Mouse (Mus musculus): ENCODE measurements around the gene Ccdc130. TPM values are rescaled to one million over a fixed set of nuclear protein-coding genes. Genes with fewer than 3 reads are reported as not detected.

Ccdc130 gene
- polyA plus RNA-seq, 1 experiment from 2014 or later: 21.6 TPM

DNA sequence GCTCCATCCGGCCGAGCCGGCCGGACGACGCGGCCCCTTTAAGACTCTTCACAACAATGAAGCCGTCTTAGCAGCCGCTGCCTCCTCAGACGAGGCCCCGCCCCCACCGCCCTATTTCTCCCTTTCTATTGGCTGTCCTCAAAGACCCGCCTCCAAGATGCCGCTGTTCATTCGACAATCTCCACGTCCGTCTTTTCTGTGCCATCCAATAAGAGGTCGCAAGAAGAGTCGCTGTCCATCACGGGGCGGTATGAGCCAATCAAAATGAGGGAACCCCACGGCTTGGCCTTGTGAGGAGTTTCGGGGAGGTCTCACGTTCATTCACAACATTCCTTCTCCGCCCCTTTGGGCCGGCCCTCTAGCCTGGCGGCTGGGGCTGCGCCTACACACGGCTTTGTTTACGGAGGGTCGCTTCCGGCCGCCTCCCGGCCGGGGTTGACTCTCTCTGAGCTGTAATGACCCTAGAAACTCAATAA, 33.1 kb downstream of the Ccdc130 start, which contains the start of gene Zswim4:
Gene Zswim4, minus strand, starts transcription at position 58 of the 476 bp plus-strand sequence.
- 0% methylated on average over 35 of the region's 35 CpGs for WGBS
- Histone ChIP-seq H3K4me1 (peaks cover 30% of the 10 kb centered on the region), H3K9me3 (no peaks in the 10 kb centered on the region), H3K27me3 (no peaks in the 10 kb centered on the region), H3K36me3 (peaks cover 29% of the 10 kb centered on the region), H3K9ac (peak within 1 kb of the TSS; percentile 98), H3K4me2 (peak within 1 kb of the TSS; percentile 87), H3K27ac (peak within 1 kb of the TSS; percentile 92), H3K4me3 (peak within 1 kb of the TSS; percentile 91)
- ATAC-seq (ENCODE audit: insufficient number of reproducible peaks, insufficient read depth, low FRiP score, low TSS enrichment, low read depth): peak; percentile 98

DNA sequence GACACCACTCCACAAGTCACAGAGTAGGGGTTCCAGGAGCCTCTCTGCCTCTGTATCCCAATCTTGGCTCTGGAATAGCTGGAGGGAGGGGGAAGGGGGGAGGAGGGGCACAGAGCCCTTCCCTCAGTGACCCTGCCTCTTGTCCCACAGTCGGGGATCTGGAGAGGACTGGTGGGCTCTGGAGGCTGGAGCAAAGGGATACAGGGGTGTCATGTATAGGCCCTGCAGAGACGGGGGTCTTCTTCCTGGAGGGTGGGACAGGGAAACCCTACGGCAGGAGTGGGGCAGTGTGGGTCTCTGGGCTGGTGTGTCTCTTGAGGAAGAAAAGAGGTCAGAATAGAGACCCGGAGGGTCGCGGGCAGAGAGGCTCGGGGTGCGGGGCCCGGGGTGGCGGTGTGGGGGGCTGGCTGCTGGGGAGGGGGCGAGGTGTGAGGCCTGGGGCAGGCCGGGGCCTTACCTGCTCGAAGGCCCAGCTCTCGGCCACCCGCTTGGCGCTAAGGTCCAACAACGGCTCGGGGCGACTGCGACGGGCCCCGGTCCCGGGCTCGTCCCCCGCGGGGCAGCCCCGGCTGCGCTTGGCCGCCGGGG, 33.7 kb downstream of the Ccdc130 start:
- Histone ChIP-seq H3K9ac (peak overlapping the region; percentile 98), H3K4me2 (peak overlapping the region; percentile 87), H3K4me1 (peaks cover 25% of the 10 kb centered on the region), H3K9me3 (no peaks in the 10 kb centered on the region), H3K27me3 (no peaks in the 10 kb centered on the region), H3K4me3 (peak overlapping the region; percentile 91), H3K36me3 (peaks cover 34% of the 10 kb centered on the region), H3K27ac (peak overlapping the region; percentile 78)
- WGBS: under 1% methylated on average over 30 of the region's 30 CpGs
- peak; percentile 11 for ATAC-seq (ENCODE audit: insufficient number of reproducible peaks, insufficient read depth, low FRiP score, low TSS enrichment, low read depth)

DNA sequence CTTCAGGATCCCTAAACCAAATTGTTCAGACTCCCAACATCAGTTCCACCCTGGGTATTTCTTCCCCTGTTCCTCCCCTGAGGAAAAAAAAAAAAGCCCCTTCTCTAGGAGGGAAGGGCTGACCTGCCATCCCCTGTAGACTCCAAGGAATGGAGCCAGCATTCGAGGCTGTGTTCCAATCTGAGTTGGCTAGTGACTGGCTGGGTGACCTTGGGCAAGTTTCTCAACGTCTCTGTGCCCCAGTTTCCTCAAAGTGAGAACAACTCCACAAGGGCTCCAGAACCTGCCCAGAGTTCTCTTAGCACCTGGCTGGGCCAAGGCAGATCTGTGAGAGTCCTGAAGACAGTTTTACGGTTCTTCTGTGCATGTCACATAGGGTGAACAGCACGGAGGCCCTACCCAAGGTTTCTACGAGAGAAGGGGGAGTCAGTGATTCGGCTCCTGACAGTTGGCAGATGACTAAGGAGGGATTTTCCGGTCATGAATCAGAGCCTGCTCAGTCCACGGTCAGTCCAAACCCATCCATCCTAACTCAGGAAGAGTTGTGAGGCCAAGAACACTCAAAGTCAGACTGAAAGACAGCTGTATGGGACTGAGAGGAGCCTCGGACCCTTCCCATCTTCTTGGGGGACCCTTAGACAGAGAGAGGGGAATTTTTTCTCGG, 34.3 kb downstream of the Ccdc130 start:
- peaks cover 25% of the 10 kb centered on the region for H3K4me1 ChIP-seq
- H3K4me3 ChIP-seq: peak overlapping the region; percentile 91
- 30% methylated on average over 10 of the region's 10 CpGs for WGBS
- H3K36me3 ChIP-seq: peaks cover 39% of the 10 kb centered on the region
- peak overlapping the region; percentile 98 for H3K9ac ChIP-seq
- no peaks in the 10 kb centered on the region for H3K9me3 ChIP-seq
- H3K4me2 ChIP-seq: peak overlapping the region; percentile 87
- H3K27ac ChIP-seq: 0 out of 2 replicates have a peak overlapping the region, but pooled peaks have one; percentile 78
- no peak for ATAC-seq (ENCODE audit: insufficient number of reproducible peaks, insufficient read depth, low FRiP score, low TSS enrichment, low read depth)
- H3K27me3 ChIP-seq: no peaks in the 10 kb centered on the region

DNA sequence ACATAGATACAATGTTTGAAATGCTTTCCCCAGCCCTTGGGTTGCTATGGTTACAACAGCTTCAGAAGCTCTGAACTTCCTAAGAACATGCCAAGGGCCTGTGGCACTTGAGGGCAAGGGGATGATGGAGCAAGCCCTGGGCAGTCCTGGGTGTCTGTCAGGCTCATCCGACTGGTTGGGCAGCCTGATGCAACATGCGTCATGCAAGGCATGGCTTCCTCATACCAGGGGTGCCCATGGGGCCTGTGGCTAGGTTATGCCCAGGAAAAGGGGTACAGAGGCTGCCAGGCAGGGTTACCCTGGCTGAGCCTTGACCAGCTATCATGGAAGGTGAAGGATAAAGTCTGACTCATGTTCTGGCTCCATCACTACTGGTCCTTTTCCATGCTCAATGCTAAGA, 37.1 kb downstream of the Ccdc130 start:
- 69% methylated on average over 2 of the region's 2 CpGs for WGBS
- H3K4me1 ChIP-seq: peaks cover 25% of the 10 kb centered on the region
- peaks cover 68% of the 10 kb centered on the region for H3K36me3 ChIP-seq
- no peak overlapping the region for H3K27ac ChIP-seq
- H3K4me3 ChIP-seq: no peak overlapping the region
- H3K9me3 ChIP-seq: no peaks in the 10 kb centered on the region
- no peaks in the 10 kb centered on the region for H3K27me3 ChIP-seq
- ATAC-seq (ENCODE audit: insufficient number of reproducible peaks, insufficient read depth, low FRiP score, low TSS enrichment, low read depth): no peak
- H3K4me2 ChIP-seq: no peak overlapping the region
- 0 out of 2 replicates have a peak overlapping the region, but pooled peaks have one; percentile 6 for H3K9ac ChIP-seq

DNA sequence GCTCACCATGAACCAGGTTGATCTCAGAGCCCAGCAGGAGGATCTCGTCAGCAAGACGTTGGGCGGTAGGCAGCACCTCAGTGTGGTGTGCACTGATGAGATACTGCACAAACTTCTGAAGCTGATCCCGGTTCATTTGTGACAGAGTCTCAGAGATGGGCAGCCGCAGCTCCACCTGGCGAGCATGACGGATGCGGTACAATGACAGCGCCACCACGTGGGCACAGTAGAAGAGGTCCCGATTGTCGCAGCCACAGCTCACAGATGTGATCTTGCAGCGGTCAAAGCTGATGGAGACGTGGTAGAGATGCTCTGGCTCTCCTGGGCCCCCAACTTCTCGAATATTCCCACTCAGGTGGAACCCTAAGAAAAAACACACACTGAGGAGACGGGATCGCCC, 39.4 kb downstream of the Ccdc130 start:
- WGBS: 76% methylated on average over 17 of the region's 17 CpGs
- no peak overlapping the region for H3K4me2 ChIP-seq
- no peak overlapping the region for H3K27ac ChIP-seq
- peaks cover 19% of the 10 kb centered on the region for H3K4me1 ChIP-seq
- peaks cover 91% of the 10 kb centered on the region for H3K36me3 ChIP-seq
- no peak overlapping the region for H3K9ac ChIP-seq
- no peaks in the 10 kb centered on the region for H3K27me3 ChIP-seq
- H3K9me3 ChIP-seq: no peaks in the 10 kb centered on the region
- no peak overlapping the region for H3K4me3 ChIP-seq
- ATAC-seq (ENCODE audit: insufficient number of reproducible peaks, insufficient read depth, low FRiP score, low TSS enrichment, low read depth): no peak

DNA sequence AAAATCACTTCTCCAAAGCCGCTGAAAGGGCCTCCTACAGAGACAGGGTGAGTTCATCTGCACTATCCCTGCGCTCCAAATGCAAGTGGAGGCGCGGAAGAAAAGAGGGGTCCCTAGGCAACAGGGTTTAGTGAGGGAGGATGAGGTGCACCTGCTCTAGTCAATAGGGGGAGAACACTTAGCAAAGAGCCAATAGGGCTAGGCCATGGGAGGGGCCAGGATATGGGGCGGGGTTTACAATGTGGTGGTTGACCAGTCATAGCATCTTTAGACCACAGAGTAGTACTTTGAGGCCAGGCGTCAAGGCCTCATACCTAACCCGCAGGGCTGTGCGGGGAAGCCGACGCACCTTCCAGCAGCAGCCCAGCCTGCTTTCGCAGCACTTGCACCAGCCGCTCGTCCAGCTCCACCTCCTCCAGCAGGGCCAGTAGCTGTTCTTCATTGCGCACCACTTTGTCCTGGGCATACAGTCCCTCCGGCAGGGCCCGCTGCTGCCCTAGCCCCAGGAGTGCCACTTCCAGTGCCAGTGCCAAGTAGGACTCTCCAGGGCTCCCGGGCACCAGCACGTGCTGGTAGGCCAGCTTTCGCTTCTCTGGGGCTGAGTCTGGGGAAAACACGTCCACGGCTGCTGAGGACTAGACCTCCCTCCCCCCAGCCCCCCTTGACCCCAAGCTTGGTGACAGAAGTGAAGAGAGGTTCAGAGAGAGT, 46.7 kb downstream of the Ccdc130 start:
- ATAC-seq (ENCODE audit: insufficient number of reproducible peaks, insufficient read depth, low FRiP score, low TSS enrichment, low read depth): no peak
- Histone ChIP-seq H3K9ac (no peak overlapping the region), H3K27me3 (no peaks in the 10 kb centered on the region), H3K4me3 (no peak overlapping the region), H3K4me1 (no peaks in the 10 kb centered on the region), H3K27ac (no peak overlapping the region), H3K4me2 (no peak overlapping the region), H3K9me3 (no peaks in the 10 kb centered on the region), H3K36me3 (peaks cover 98% of the 10 kb centered on the region)
- WGBS: 81% methylated on average over 21 of the region's 21 CpGs

DNA sequence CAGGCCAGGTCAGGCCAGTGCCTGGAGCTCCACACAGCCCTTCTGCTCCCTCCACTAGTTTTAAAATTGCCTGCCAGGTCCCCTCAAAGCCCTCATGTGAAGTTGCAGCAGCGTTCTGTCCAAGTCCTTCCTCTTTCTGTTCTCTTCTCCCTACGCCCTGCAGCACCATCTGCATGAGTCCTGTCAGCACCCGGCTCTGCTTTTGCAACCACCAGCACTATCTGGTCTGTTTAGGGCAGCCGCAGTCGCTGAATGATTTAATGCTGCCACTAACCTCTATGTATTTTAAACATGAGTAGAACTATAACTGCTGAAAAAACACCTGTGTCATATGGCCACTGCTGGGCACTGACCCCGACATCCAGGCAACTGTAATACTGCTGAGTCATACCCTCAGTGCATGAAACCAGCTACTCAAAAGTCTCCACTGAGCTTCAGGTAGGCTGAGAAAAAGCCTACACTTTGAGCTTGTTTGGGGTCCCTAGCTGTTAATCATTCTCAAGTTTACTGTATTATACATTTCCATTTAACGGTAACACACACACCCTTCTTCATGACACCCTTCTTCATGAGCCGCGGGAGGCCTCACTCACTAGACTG, 47.5 kb downstream of the Ccdc130 start:
- no peak overlapping the region for H3K27ac ChIP-seq
- no peak for ATAC-seq (ENCODE audit: insufficient number of reproducible peaks, insufficient read depth, low FRiP score, low TSS enrichment, low read depth)
- no peaks in the 10 kb centered on the region for H3K4me1 ChIP-seq
- no peak overlapping the region for H3K9ac ChIP-seq
- no peaks in the 10 kb centered on the region for H3K9me3 ChIP-seq
- H3K27me3 ChIP-seq: no peaks in the 10 kb centered on the region
- 94% methylated on average over 9 of the region's 9 CpGs for WGBS
- no peak overlapping the region for H3K4me3 ChIP-seq
- H3K4me2 ChIP-seq: no peak overlapping the region
- H3K36me3 ChIP-seq: peaks cover 98% of the 10 kb centered on the region

DNA sequence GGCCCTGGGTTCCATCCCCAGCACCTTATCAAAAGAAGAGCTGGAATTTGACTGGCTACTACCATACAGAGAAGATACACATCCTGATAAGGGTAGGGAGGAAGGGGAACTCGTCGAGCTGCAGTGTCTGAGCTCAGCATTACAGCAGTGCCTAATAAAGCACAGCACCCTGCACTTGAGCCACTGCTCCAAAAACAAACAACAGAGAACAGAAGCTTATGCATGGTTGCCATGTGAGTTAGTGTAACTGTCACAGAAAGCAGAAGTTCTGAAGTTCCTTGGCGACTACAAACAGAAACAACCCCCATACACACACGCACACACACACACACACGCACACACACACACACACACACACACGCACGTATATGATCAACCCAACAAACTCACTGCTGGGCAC, 50.1 kb downstream of the Ccdc130 start:
- 87% methylated on average over 7 of the region's 7 CpGs for WGBS
- ATAC-seq (ENCODE audit: insufficient number of reproducible peaks, insufficient read depth, low FRiP score, low TSS enrichment, low read depth): no peak

DNA sequence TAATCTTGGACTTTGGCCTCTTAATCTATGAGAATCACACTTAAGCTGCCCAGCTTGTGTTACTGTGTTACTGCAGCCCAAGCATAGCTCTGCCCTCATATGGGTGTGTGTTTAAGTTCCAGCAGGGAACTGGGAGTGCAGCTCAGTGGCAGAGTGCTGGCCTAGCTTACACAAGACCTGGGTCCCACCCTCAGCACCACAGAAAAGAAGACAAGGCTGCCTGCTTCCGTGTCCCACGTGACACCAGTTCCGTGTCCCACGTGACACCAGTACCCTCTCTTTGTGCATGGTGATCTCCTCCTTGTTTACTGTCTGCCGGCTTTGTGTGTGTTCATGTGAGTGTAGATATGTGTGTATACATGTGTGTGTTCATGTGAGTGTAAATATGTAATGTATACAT, 52.0 kb downstream of the Ccdc130 start:
- no peaks in the 10 kb centered on the region for H3K27me3 ChIP-seq
- no peak for ATAC-seq (ENCODE audit: insufficient number of reproducible peaks, insufficient read depth, low FRiP score, low TSS enrichment, low read depth)
- WGBS: 93% methylated on average over 5 of the region's 5 CpGs
- H3K9me3 ChIP-seq: no peaks in the 10 kb centered on the region
- H3K4me1 ChIP-seq: no peaks in the 10 kb centered on the region
- H3K9ac ChIP-seq: no peak overlapping the region
- no peak overlapping the region for H3K27ac ChIP-seq
- H3K4me2 ChIP-seq: no peak overlapping the region
- H3K36me3 ChIP-seq: peaks cover 97% of the 10 kb centered on the region
- no peak overlapping the region for H3K4me3 ChIP-seq

More for the DNA sequence above, 50.1 kb downstream of the Ccdc130 start:
- Histone ChIP-seq H3K36me3 (peaks cover 98% of the 10 kb centered on the region), H3K27me3 (no peaks in the 10 kb centered on the region), H3K4me1 (no peaks in the 10 kb centered on the region), H3K9ac (no peak overlapping the region), H3K27ac (no peak overlapping the region), H3K4me3 (no peak overlapping the region), H3K9me3 (no peaks in the 10 kb centered on the region), H3K4me2 (no peak overlapping the region)

DNA sequence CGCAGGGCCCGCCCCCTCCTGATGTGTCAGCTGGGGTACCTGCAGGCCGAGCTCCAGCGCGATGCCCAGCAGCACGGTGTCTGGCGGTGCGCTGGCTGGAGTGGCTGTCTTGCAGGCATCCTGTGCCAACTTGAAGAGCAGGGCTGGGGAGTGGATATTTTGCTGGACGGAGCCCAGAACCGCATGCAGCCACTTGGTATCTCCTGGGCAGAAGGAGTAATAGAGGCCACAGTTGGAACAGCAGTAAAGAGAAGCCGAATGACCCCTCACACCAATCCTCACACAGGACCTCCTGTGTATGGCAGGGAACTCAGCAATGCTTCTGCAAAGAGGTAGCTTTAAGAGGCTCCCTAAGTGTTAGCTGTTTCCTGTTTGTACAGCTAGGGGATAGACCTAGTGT, 53.0 kb downstream of the Ccdc130 start:
- no peaks in the 10 kb centered on the region for H3K9me3 ChIP-seq
- ATAC-seq (ENCODE audit: insufficient number of reproducible peaks, insufficient read depth, low FRiP score, low TSS enrichment, low read depth): no peak
- 92% methylated on average over 11 of the region's 11 CpGs for WGBS
- H3K4me1 ChIP-seq: no peaks in the 10 kb centered on the region
- H3K27me3 ChIP-seq: no peaks in the 10 kb centered on the region
- H3K36me3 ChIP-seq: peaks cover 96% of the 10 kb centered on the region
- H3K9ac ChIP-seq: no peak overlapping the region
- H3K27ac ChIP-seq: no peak overlapping the region
- no peak overlapping the region for H3K4me3 ChIP-seq
- H3K4me2 ChIP-seq: no peak overlapping the region

DNA sequence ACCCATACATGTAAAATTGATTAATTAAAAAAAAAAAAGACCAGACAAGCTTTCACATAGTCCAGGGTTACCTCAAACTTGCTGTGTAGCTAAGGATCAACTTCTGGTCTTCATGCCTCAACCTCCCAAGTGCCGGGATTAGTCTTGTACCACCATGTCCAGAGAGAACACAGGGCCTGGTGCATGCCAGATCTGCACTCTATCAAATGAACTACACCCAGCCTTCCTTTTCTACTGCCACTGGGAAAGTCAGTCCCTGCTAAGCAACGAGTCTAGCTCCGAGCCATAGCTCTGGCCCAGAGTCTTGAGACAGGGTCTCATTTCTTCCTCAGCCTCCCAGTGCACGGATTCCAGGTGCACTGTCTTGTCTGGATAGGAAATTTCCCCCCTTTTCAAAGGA, 56.9 kb downstream of the Ccdc130 start:
- Histone ChIP-seq H3K27me3 (no peaks in the 10 kb centered on the region), H3K27ac (no peak overlapping the region), H3K36me3 (peaks cover 94% of the 10 kb centered on the region), H3K4me1 (peaks cover 16% of the 10 kb centered on the region), H3K9ac (no peak overlapping the region), H3K4me3 (no peak overlapping the region), H3K4me2 (no peak overlapping the region), H3K9me3 (no peaks in the 10 kb centered on the region)
- 91% methylated on average over 4 of the region's 4 CpGs for WGBS
- no peak for ATAC-seq (ENCODE audit: insufficient number of reproducible peaks, insufficient read depth, low FRiP score, low TSS enrichment, low read depth)

Data from embryonic facial prominence, embryonic 13.5 days (tissue).